Mouse (Mus musculus): ENCODE results near the gene Cdc14a.

The Cdc14a gene

DNA sequence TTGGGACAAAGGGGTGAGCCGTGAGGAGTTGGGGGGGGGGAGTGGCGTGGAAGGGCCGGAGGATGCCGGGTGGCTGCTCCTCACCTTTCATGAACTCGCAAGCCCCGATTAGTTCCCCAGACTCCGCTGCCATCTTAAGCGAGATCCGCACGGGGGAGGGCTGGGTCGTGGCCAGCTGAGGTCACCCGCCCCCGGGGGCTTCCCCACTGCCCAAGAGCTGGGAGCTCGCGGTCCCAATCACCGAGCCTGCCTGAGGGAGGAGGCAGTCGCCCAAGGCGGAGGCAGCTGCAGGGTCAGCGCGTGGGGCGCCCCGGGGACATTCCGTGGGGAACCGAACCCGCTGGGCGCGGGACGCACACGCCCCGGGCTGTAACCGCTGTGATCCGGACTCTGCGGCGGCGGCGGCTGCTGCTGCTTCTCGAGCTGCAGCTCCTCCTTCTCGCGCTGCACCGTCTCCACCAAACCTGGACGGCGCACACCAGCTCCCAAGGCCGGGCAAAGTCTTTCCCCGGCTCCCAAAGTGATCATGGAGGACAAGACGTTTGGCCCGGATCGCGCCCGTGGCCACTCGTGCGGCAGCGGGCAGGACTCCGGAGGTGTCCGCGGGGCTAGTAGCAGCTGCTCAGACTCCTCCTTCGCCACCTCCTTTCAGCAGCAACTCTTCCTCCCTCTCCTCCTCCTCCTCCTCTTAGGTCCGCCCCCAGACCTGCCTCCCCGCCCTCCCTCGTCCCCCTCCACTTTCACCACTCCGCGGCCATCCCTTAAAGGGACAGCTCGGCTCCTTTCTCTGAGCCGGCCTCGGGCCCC is at the start of gene Cdc14a:
Gene Cdc14a, minus strand, starts transcription at position 680 of the 807 bp plus-strand sequence.
- peak; percentile 95 for DNase-seq (ENCODE audit: low read depth, low spot score)

DNA sequence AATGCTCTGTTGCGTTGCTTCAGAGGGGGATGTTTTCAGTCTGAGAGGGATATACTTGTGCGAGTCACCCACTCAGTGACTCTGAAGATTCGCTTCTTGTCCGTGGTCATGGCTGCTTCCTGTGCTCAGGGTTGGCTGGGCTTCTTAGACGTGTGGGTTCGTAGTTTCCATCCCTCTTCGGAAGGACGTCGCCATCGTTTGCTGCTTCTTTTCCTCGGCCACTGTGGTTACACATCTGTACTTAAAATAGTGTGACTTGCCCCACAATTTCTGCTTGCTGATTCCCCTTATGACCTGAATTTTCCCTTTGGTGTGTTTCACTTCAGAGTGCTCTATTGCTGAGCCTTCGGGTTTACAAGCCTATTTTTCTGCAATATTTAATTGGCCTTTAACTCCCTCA is 41.9 kb upstream of the Cdc14a start:
- DNase-seq (ENCODE audit: low read depth, low spot score): no peak

DNA sequence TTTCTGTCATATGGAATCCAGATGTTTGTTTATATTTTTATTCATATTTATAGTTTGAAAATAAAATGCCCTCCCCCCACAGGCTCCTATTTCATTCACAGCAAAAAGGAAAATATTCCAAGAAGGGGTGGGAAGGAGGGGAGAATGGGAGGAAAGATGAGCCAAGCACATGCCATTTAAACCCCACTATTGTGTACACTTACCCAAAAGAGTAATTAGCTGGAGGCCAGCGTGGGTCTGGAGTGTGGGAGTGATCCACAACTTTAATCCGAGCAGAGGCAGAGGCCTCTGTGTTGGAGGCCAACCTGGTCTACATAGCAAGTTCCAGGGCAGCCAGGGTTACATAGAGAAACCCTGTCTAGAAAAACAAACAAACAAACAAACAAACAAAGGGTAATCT is 40.5 kb upstream of the Cdc14a start:
- no peak for DNase-seq (ENCODE audit: low read depth, low spot score)

- DNase-seq (ENCODE audit: low read depth, low spot score): no peak
Measured at GRCm38 (mm10) chr3:116461053-116461452, 37.2 kb upstream of the Cdc14a start.

GRCm38 (mm10) chr3:116454529-116454928 is 30.7 kb upstream of the Cdc14a start:
- DNase-seq (ENCODE audit: low read depth, low spot score): no peak

DNA sequence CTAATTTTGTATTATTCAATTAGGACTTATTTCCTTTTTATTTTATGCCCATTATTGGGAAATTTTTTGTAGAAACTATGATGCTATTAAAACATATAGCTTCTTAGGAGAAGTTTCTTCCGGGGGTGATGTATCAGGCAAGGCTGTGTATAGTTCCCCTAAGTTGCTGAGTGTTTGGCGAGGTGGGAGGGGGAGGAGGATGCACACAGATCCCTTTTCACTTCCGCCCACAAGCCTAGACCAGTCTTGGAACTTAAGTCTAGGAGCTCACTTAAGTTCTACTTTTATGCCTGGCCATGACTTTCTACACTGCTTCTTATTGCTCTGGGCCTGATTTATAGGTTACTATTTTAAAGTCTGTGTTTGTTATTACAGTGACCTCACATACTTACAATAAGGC is 26.9 kb upstream of the Cdc14a start:
- DNase-seq (ENCODE audit: low read depth, low spot score): no peak

GRCm38 (mm10) chr3:116444327-116444726 is 20.5 kb upstream of the Cdc14a start:
- DNase-seq (ENCODE audit: low read depth, low spot score): no peak

DNA sequence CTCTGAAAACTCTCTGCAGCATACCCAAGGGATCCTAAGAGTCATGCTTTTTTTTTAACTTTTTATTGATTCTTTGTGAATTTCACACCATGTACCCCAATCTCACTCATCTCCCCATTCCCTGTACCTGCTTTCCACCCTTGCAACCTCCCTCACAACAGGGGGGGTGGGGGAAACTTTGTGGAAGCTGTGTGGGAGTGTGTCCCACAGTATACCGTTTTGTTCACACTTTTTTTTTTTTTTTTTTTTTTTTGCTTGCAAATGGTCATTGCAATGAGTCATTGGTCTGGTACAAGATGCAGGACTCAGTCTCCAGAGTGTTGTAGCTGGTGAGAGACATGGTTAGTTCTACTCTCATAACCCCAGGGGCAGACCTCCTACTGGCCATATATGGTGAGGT is 19.0 kb upstream of the Cdc14a start:
- no peak for DNase-seq (ENCODE audit: low read depth, low spot score)

DNA sequence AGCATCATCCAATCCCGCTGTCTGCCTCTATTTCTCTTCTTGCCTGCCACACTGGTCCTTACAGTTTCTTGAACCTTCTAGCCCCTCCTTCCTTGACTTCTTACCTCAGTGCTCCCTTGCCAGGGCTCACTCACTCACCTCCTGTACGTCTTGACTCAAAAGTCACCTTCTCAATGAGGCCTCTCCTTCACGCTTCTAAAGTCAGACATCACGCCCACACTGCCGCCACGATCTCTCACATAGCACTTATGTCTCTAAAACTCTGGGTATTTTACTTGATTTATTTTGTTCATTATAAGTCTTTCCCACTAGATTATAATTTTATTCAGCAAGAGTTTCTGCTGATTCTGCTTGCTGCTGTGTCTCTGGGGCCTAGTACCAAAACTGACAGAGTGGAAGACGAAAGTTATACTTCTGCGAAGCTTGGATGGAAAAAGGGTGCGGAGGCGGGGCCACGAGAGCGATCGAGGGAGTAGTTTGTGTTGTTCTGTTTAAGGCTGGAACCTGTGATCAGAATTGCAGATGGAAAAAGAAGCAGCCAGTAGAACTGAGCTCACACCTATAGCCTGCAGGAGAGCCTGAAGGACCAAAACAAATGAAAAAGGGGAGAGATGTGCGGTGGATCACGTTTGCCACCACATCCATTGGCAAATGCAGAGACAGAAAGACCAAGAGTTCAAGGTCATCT is 17.8 kb upstream of the Cdc14a start:
- DNase-seq (ENCODE audit: low read depth, low spot score): peak; percentile 13

DNA sequence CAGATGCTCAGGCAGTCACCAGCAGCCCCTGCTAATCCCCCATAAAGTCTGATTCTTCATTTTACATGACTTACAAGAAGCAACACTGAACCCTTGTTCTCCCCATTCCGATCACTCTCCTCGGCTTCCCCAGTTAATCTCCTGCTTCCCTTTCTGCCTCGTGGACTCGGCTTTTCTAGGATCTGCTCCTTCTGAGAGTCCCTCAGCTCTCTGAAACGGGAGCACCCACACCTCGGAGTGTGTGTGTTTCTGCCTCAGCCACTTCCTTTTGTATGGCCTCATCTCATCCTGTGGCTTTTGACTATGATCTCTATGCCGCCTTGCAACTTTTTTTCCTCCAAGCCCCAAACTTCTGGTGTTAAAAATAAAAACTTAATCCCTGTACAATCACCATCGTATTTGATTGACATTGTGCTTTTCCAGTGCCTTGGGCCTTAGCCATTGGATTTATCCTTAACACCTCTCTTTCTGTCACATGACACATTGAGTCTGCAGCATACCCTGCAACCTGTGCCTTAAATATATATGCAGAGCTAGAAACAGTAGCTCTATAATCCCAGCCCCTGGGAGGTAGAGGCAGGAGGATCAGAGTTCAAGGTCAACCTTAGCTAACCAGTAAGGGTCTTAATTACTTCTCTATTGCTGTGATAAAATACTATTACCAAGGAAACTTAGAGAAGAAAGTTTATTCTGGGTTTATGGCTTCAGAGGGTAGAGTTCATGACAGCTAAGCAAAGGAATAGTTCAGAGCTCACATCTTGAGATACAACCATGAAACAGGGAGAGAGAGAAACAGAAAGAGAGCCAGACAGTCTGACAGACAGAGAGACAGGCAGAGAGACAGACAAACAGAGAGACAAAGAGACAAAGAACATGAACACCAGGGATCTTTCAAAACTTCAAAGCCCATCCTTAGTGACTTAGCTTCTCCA is 16.5 kb upstream of the Cdc14a start:
- no peak for DNase-seq (ENCODE audit: low read depth, low spot score)

DNA sequence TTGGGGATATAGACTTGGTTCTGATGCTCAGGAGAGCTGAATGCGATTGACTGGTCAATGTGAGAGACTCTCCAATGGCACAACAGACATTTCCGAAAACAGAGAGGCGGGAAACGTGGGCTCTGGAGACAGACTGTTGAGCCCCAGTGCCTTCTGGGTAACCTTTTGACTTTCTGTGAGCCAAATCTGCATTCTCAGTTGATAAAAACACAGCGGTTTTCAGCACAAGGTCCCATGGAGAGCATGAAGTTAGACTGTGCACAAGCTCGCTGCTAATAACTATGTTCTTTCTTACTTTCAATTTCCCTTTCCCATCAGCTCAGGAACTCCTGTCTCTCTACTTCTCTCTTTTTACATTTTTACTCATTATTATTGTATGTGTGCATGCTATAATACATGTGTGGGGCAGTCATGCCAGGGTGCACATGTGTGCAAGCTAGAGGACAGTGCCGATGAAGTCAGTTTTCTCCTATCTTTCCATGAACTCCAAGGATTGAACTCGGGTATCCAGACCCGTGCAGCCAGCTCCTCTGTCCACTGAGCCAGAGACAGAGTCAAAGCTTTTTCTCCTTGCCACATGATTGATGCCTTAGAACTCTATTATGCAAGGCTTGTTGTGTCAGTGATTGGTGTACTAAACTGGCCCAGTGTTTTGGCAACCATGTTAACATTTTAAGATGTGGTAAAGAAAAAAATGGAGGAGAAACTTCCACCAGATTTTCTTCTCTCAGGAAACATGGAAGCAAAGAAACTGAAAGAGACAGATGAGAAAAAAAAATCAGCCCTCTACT is 13.2 kb upstream of the Cdc14a start:
- no peak for DNase-seq (ENCODE audit: low read depth, low spot score)

DNA sequence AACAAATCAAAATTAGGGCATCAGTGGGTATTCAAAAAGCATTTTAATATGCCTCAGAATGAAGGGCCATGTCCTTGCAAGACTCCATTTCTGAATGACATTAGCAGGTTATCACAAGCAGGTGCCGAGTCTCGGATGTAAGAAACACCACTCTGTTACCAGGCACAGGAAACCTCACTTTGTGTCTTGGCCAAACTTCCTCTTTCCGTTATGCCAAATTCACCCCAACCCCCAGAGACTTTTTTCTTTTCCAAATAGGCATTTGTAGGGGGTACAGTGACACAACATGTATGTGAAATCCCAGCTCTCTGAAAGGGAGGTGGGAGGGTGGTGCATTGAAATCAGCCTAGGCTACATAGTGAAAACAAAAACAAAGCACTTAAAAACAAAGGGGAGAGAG is 12.3 kb upstream of the Cdc14a start:
- no peak for DNase-seq (ENCODE audit: low read depth, low spot score)

- no peak for DNase-seq (ENCODE audit: low read depth, low spot score)
Measured at GRCm38 (mm10) chr3:116434757-116435156, 10.9 kb upstream of the Cdc14a start.

- no peak for DNase-seq (ENCODE audit: low read depth, low spot score)
Measured at GRCm38 (mm10) chr3:116425901-116426300, 2.1 kb upstream of the Cdc14a start.

DNA sequence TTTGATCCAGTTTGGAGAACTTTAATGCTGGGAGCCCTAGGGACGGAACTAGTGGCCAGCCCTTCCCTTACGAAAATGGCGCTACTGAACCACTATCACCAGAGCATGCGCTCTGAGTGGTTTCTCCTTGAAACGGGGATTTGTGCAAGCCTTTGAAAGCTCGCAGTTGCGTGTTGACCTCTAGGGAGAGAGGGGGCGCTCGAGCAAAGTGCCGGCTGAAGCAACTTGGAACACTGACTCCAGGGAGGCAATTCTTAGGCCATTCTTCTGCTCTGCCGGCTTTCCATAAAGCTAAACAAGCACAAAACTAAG is 1.1 kb upstream of the Cdc14a start:
- peak; percentile 96 for DNase-seq (ENCODE audit: low read depth, low spot score)

GRCm38 (mm10) chr3:116424160-116424972 is 534 bp upstream of the Cdc14a start:
- no peak for DNase-seq (ENCODE audit: low read depth, low spot score)

- DNase-seq (ENCODE audit: low read depth, low spot score): peak; percentile 56
Measured at GRCm38 (mm10) chr3:116422795-116423352, 958 bp downstream of the Cdc14a start.

DNA sequence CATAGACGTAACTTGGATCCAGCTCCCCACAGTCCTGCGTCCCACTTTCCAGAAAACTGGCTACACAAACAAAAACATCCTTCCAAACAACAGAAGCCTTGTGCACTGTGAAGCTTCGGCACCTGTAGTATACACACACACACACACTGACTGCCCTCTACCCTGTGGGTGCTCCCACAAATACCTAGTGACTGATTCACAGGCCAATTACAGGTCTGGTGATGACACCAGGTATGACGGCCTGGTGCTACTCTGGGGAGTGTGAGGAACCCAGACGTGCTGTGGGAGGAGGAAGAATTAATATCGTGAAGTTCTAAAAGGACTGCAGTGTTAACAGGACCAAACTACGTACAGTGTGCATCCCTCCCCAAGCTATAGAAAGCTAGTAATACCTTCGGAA is 1.8 kb downstream of the Cdc14a start:
- DNase-seq (ENCODE audit: low read depth, low spot score): no peak

GRCm38 (mm10) chr3:116421121-116421520 is 2.7 kb downstream of the Cdc14a start:
- DNase-seq (ENCODE audit: low read depth, low spot score): no peak

DNA sequence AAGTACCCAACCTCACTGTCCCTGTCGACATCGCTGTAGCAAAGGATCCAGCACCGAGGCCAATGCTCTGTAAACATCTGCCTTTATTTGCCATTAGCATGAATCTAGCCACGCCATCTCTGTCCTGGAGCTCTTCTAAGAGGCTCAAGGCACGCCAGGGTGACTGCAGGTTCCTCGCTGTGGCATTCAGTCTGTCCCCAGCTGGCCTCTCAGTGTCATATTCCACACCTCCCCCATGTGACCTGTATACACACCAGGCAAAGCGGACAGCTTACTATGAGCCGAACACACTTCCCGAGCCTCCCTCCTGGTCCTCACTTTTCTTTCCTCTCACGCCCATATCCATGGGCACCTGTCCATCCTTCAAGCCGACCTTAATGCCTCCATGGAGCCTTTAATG is 4.0 kb downstream of the Cdc14a start:
- DNase-seq (ENCODE audit: low read depth, low spot score): no peak

Measured in R1 (cell line).